ENCODE assay signal across 1 mouse cellular context in genomic region chr2:128312084-128312594, GRCm38 (mm10).
TF ChIP-seq lines count a peak whose summit lies in the region.

No protein-coding gene starts in this region.

TF ChIP-seq in CH12.LX, 34 proteins besides CTCF, POLR2A, EP300 and RAD21 (continued from another document):
- peak; percentile 49; the same call in 1 of the 2 replicates for TF ChIP-seq BHLHE40 (IDR thresholded peaks at IDR 0.05; ENCODE audit: low read depth, low read length)
- TF ChIP-seq MAFK (IDR thresholded peaks at IDR 0.05; ENCODE audit: insufficient replicate concordance, low read length), result 0 out of 2 replicates have a peak, but pooled peaks have one; percentile 28
- no peak for TF ChIP-seq PAX5 (IDR thresholded peaks at IDR 0.05; ENCODE audit: low read length)
- peak; percentile 66; the same call in 1 of the 2 replicates for TF ChIP-seq RCOR1 (conservative IDR thresholded peaks at IDR 0.05; ENCODE audit: low read depth, low read length)
- TF ChIP-seq UBTF (IDR thresholded peaks at IDR 0.05; ENCODE audit: low read depth, low read length), result no peak
- TF ChIP-seq ZC3H11A (IDR thresholded peaks at IDR 0.05; ENCODE audit: low read depth, low read length), result no peak
- peak; percentile 52; the same call in 1 of the 2 replicates for TF ChIP-seq MXI1 (IDR thresholded peaks at IDR 0.05; ENCODE audit: low read depth, low read length)
- peak; percentile 94 for TF ChIP-seq JUND (conservative IDR thresholded peaks at IDR 0.05; ENCODE audit: low read depth, low read length)
- peak; percentile 28; the same call in 1 of the 2 replicates for TF ChIP-seq SMC3 (IDR thresholded peaks at IDR 0.05; ENCODE audit: low read depth, low read length)
